Mouse (Mus musculus) embryonic facial prominence, embryonic 14.5 days (tissue): Measurements from ENCODE around the gene Arhgef17. TPM values are rescaled to one million over a fixed set of nuclear protein-coding genes. Genes with fewer than 3 reads are reported as not detected.

Experiments
- ATAC-seq: fragments of 200-750 bp; cut with Nextera tagmentation; 2 replicates; pipeline ENCODE4 v1.8.0; 2017; ENCODE audit warnings: low read depth, moderate number of reproducible peaks, moderate TSS enrichment
- DNase-seq: peaks from one replicate; pipeline ENCODE4 v3.0.0-alpha.2; 2015; ENCODE audit warnings: low spot score
- H3K27ac ChIP-seq: fragments of 300-500 bp; sonication (generic); replicated peaks from 2 replicates; pipeline ENCODE4 v1.5.1; 2014; ENCODE audit warnings: low read depth, mild to moderate bottlenecking, low read length, moderate library complexity
- H3K27me3 ChIP-seq: fragments of 300-500 bp; sonication (generic); replicated peaks from 2 replicates; pipeline ENCODE4 v1.6.1; 2014; ENCODE audit warnings: low read length; ENCODE audit not compliant: control insufficient read depth, insufficient read depth
- H3K36me3 ChIP-seq: fragments of 300-500 bp; sonication (generic); 2 replicates; pipeline ENCODE4 v1.6.1; 2014; ENCODE audit warnings: low read length, mixed read lengths; ENCODE audit not compliant: control insufficient read depth, insufficient read depth
- H3K4me1 ChIP-seq: fragments of 300-500 bp; sonication (generic); 2 replicates; pipeline ENCODE4 v1.6.1; 2014; ENCODE audit warnings: antibody characterized with exemption, low read length; ENCODE audit not compliant: control insufficient read depth, insufficient read depth
- H3K4me2 ChIP-seq: fragments of 300-500 bp; sonication (generic); 2 replicates; pipeline ENCODE4 v1.6.1; 2014; ENCODE audit warnings: low read depth, mild to moderate bottlenecking, low read length, moderate library complexity, mixed read lengths
- H3K4me3 ChIP-seq: fragments of 300-500 bp; sonication (generic); 2 replicates; pipeline ENCODE4 v1.5.1; 2014; ENCODE audit warnings: low read depth, mild to moderate bottlenecking, low read length
- H3K9ac ChIP-seq: fragments of 300-500 bp; sonication (generic); 2 replicates; pipeline ENCODE4 v1.6.1; 2014; ENCODE audit warnings: low read depth, mild to moderate bottlenecking, low read length, moderate library complexity, mixed read lengths
- H3K9me3 ChIP-seq: fragments of 300-500 bp; sonication (generic); 2 replicates; pipeline ENCODE4 v1.6.1; 2016; ENCODE audit warnings: low read length; ENCODE audit not compliant: control insufficient read depth
- WGBS: fragments of 180-500 bp; shearing (Covaris S2); extraction: QIAGEN DNeasy Blood & Tissue Kit; methylation state at CpG from one replicate; pipeline ENCODE4 v1.1.7; 2014; 5-methylcytosine and 5-hydroxymethylcytosine counted together
- polyA plus RNA-seq: library from polyadenylated mRNA; unstranded; fragments of >200 nt; fragmentation: Nextera tagmentation; extraction: Ambion mirVana; gene quantifications from 2 replicates; pipeline ENCODE4 v1.2.1, GENCODE M21; 2014

Arhgef17 gene
- polyA plus RNA-seq, 1 experiment from 2014 or later, result 16.8 TPM

DNA sequence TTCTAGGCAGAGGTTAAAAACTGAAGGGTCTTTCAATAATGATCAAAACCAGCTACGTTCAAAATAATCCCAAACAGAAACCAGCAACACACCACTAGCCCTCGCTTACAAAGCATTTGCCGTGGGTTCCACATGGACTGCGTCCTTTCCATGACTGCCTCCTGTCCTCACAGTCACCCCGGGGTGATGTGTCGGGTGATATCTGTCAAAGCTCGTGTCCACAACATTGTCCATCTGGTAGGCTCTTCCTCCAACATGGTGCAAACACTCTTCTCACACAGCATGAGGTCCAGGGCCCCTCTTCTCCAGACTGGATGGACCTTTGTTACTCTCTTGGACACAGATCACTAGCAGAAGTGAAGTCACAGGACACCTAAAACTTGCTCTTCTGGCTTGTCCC, 26.9 kb downstream of the Arhgef17 start:
- Histone ChIP-seq H3K4me2 (no peak overlapping the region), H3K27ac (no peak overlapping the region), H3K9ac (no peak overlapping the region), H3K4me1 (peaks cover 15% of the 10 kb centered on the region), H3K36me3 (peaks cover 14% of the 10 kb centered on the region; the same call in 1 of the 2 replicates), H3K27me3 (no peaks in the 10 kb centered on the region), H3K4me3 (no peak overlapping the region), H3K9me3 (no peaks in the 10 kb centered on the region)
- no peak for DNase-seq
- ATAC-seq, result no peak
- WGBS, result 82% methylated on average over 7 of the region's 7 CpGs

DNA sequence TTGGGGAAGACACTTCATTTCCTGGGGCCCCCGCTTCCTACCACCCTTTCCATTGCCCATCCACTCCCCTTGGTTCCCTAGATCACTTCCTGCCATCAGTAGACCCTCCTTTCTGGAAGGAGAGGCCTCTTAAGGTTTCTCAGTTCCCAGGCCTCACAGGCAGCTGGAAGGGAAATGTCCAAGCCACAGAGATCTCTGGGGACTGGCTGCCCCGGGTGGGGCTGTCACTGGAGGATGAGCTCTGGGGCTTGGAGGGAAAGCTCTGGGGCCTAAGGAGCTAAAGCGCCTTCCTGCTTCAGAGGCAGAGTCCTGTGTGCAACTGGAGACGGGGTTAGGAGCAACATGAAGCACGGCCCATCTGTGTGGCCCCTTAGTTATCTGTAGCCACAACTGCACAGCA, 27.3 kb downstream of the Arhgef17 start:
- ATAC-seq, result no peak
- WGBS, result 87% methylated on average over 5 of the region's 5 CpGs
- DNase-seq, result no peak

DNA sequence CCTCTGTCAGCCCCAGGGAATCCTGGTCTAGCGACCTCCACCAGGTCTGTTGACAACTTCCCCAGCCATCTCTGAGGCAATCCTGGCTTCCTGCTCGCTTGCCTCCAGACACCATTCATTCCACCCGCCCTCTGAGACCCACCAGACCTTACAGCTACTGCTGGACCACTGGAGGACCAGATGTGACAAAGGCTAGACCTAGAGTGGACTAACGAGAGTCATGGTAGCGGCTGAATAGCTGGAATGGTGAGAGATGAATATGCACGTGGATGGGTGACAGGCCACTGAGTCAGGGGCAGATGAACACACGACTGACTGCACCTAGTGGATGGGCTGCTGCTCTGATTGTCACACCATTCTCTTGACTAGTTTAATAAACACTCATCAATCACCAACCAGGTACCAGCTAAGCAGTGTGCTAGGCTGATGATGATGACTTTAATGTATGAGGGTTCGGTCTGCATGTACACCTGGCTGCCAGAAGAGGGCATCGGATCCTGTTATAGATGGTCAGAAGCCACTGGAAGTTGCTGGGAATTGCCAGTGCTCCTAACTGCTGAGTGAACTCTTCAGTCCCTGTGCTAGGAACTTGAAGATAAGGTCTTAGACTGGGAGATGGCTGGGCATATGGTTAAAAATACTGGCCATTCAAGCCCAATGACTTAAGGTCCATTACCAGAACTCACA, 29.3 kb downstream of the Arhgef17 start:
- Histone ChIP-seq H3K9ac (no peak overlapping the region), H3K4me3 (no peak overlapping the region), H3K4me1 (peaks cover 2% of the 10 kb centered on the region), H3K36me3 (peaks cover 13% of the 10 kb centered on the region; the same call in 1 of the 2 replicates), H3K27me3 (no peaks in the 10 kb centered on the region), H3K27ac (no peak overlapping the region), H3K4me2 (no peak overlapping the region), H3K9me3 (no peaks in the 10 kb centered on the region)
- ATAC-seq (0 out of 2 replicates have a peak, but pooled peaks have one; percentile 28), DNase-seq (no peak)
- WGBS, result 77% methylated on average over 9 of the region's 9 CpGs

More for the DNA sequence above, 27.3 kb downstream of the Arhgef17 start:
- H3K36me3 ChIP-seq, result peaks cover 12% of the 10 kb centered on the region; the same call in 1 of the 2 replicates
- no peak overlapping the region for H3K9ac ChIP-seq
- H3K27me3 ChIP-seq, result no peaks in the 10 kb centered on the region
- H3K9me3 ChIP-seq, result no peaks in the 10 kb centered on the region
- no peak overlapping the region for H3K27ac ChIP-seq
- H3K4me2 ChIP-seq, result no peak overlapping the region
- peaks cover 15% of the 10 kb centered on the region for H3K4me1 ChIP-seq
- H3K4me3 ChIP-seq, result no peak overlapping the region

DNA sequence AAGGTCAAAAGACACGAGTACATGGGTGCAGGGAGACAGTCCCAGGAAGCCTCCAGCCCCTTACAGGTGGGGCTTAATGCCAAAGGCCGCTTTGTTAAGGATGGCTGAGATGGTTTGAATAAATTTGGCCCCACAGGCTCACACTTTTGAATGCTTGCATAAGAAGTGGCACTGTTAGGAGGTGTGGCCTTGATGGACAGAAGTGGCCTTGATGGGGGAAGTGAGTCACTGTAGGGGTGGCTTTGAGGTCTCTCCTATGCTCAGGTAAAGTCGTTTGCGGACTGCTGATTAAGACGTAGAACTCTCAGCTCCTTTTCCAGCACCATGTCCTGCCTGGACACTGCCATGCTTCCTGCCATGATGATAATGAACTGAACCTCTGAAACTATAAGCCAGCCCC, 34.1 kb downstream of the Arhgef17 start:
- no peak overlapping the region for H3K9ac ChIP-seq
- ATAC-seq, result no peak
- no peak for DNase-seq
- no peak overlapping the region for H3K4me2 ChIP-seq
- H3K36me3 ChIP-seq, result peaks cover 9% of the 10 kb centered on the region; the same call in 1 of the 2 replicates
- 81% methylated on average over 5 of the region's 5 CpGs for WGBS
- no peaks in the 10 kb centered on the region for H3K27me3 ChIP-seq
- no peak overlapping the region for H3K4me3 ChIP-seq
- peaks cover 22% of the 10 kb centered on the region for H3K4me1 ChIP-seq
- no peaks in the 10 kb centered on the region for H3K9me3 ChIP-seq
- no peak overlapping the region for H3K27ac ChIP-seq

DNA sequence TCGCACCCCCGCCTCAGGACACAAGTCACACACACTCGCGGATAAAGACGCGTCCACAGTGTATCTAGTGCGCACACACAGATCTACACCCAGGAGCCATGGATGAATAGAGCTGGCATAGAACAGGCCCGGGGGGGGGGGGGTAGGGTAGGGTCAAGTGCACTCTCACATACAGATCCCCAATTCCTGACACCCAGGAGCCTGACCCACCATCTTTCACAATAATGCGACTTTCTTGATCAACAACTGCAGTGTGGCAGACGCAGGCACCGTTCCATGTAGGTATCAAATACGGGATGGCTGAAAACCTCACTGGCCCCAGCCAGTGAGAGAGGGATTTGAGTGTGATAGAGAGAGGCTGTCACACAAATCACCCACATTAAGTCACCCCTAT, 37.1 kb downstream of the Arhgef17 start:
- peak overlapping the region; percentile 96 for H3K4me2 ChIP-seq
- DNase-seq (no peak), ATAC-seq (peak; percentile 23)
- peak overlapping the region; percentile 82 for H3K9ac ChIP-seq
- peaks cover 22% of the 10 kb centered on the region for H3K4me1 ChIP-seq
- H3K4me3 ChIP-seq, result peak overlapping the region; percentile 57
- no peaks in the 10 kb centered on the region for H3K9me3 ChIP-seq
- H3K36me3 ChIP-seq, result peaks cover 9% of the 10 kb centered on the region; the same call in 1 of the 2 replicates
- H3K27me3 ChIP-seq, result no peaks in the 10 kb centered on the region
- WGBS, result 6% methylated on average over 9 of the region's 12 CpGs
- H3K27ac ChIP-seq, result peak overlapping the region; percentile 44; the same call in 1 of the 2 replicates

- Histone ChIP-seq H3K9me3 (no peaks in the 10 kb centered on the region), H3K4me2 (peak overlapping the region; percentile 96), H3K36me3 (peaks cover 15% of the 10 kb centered on the region), H3K4me1 (peaks cover 22% of the 10 kb centered on the region), H3K27ac (peak overlapping the region; percentile 44; the same call in 1 of the 2 replicates), H3K9ac (peak overlapping the region; percentile 82), H3K4me3 (peak overlapping the region; percentile 57), H3K27me3 (no peaks in the 10 kb centered on the region)
- DNase-seq (peak; percentile 65), ATAC-seq (peak; percentile 76)
- WGBS, result 12% methylated on average over 14 of the region's 53 CpGs
Observed at GRCm38 (mm10) chr7:100894057-100894832, 37.7 kb downstream of the Arhgef17 start.

- Histone ChIP-seq H3K36me3 (peaks cover 23% of the 10 kb centered on the region), H3K9ac (peak overlapping the region; percentile 82), H3K4me1 (peaks cover 22% of the 10 kb centered on the region), H3K9me3 (no peaks in the 10 kb centered on the region), H3K27me3 (no peaks in the 10 kb centered on the region), H3K4me3 (peak overlapping the region; percentile 57; the same call in 1 of the 2 replicates), H3K27ac (no peak overlapping the region), H3K4me2 (peak overlapping the region; percentile 96)
- 52% methylated on average over 19 of the region's 20 CpGs for WGBS
- peak; percentile 45; the same call in 1 of the 2 replicates for ATAC-seq
- DNase-seq, result peak; percentile 45
Observed at GRCm38 (mm10) chr7:100893249-100894056, 38.5 kb downstream of the Arhgef17 start.

GRCm38 (mm10) chr7:100886535-100886934, 45.4 kb downstream of the Arhgef17 start:
- DNase-seq, result no peak
- H3K36me3 ChIP-seq, result peaks cover 80% of the 10 kb centered on the region
- no peaks in the 10 kb centered on the region for H3K27me3 ChIP-seq
- 31% methylated on average over 3 of the region's 3 CpGs for WGBS
- no peak for ATAC-seq
- no peaks in the 10 kb centered on the region for H3K9me3 ChIP-seq
- H3K9ac ChIP-seq, result no peak overlapping the region
- no peaks in the 10 kb centered on the region for H3K4me1 ChIP-seq
- H3K4me3 ChIP-seq, result no peak overlapping the region
- no peak overlapping the region for H3K4me2 ChIP-seq
- H3K27ac ChIP-seq, result no peak overlapping the region
